Mouse (Mus musculus) liver, postnatal 0 days (tissue): ENCODE data around the gene Olfr1263.

Source experiments
- CTCF ChIP-seq: sonication (generic); IDR thresholded peaks from 2 replicates; pipeline ENCODE4 v1.5.1; 2016; ENCODE audit warnings: antibody characterized with exemption, low read depth
- EP300 ChIP-seq: IDR thresholded peaks from 2 replicates; pipeline ENCODE4 v1.6.1; 2016; ENCODE audit warnings: antibody characterized with exemption, low read depth, mild to moderate bottlenecking

DNA sequence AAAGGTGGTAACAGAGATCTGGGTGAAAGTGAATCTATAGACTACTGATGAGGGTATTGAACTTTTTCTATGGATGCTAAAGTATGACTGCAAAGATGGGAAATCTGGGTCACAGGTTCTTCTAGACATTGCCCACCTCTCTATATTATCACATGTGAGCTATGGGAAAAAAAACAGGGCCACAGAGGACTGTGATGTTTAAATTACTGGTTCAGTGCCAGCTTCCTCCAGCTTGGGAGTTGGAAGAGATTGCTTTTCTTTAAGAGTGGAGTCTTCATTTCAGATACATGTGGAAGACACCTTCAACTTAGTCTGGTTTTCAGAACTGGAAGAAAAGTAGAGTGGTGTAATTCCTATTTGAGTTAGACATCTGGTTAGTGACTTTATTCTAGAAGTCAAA, 23.1 kb downstream of the Olfr1263 start, which contains the start of gene Olfr1265:
- TF ChIP-seq EP300 (no peak), CTCF (no peak)
